Mouse (Mus musculus) neural tube, embryonic 14.5 days (tissue): ENCODE data around the gene Atl1. TPM values are rescaled to one million over a fixed set of nuclear protein-coding genes. Genes with fewer than 3 reads are reported as not detected.

Experiments used
- ATAC-seq: fragments of 200-750 bp; cut with Nextera tagmentation; 2 replicates; pipeline ENCODE4 v1.8.0; 2017; ENCODE audit warnings: low read depth, mild to moderate bottlenecking, moderate TSS enrichment, moderate library complexity
- H3K27ac ChIP-seq: fragments of 300-500 bp; sonication (generic); 2 replicates; pipeline ENCODE4 v1.5.1; 2014; ENCODE audit warnings: low read depth, mild to moderate bottlenecking, control low read depth, low read length, moderate library complexity, mixed read lengths
- H3K27me3 ChIP-seq: fragments of 300-500 bp; sonication (generic); 2 replicates; pipeline ENCODE4 v1.6.1; 2014; ENCODE audit warnings: low read length; ENCODE audit not compliant: control insufficient read depth, insufficient read depth
- H3K36me3 ChIP-seq: fragments of 300-500 bp; sonication (generic); 2 replicates; pipeline ENCODE4 v1.6.1; 2014; ENCODE audit warnings: low read length, mixed read lengths; ENCODE audit not compliant: control insufficient read depth, insufficient read depth
- H3K4me1 ChIP-seq: fragments of 300-500 bp; sonication (generic); 2 replicates; pipeline ENCODE4 v1.6.1; 2014; ENCODE audit warnings: low read length; ENCODE audit not compliant: control insufficient read depth, insufficient read depth
- H3K4me2 ChIP-seq: fragments of 300-500 bp; sonication (generic); 2 replicates; pipeline ENCODE4 v1.6.1; 2014; ENCODE audit warnings: mild to moderate bottlenecking, low read depth, low read length, control low read depth
- H3K4me3 ChIP-seq: fragments of 300-500 bp; sonication (generic); 2 replicates; pipeline ENCODE4 v1.5.1; 2014; ENCODE audit warnings: low read depth, low read length, control low read depth, mixed read lengths
- H3K9ac ChIP-seq: fragments of 300-500 bp; sonication (generic); replicated peaks from 2 replicates; pipeline ENCODE4 v1.6.1; 2014; ENCODE audit warnings: low read depth, mild to moderate bottlenecking, control low read depth, low read length, mixed read lengths
- H3K9me3 ChIP-seq: fragments of 300-500 bp; sonication (generic); 2 replicates; pipeline ENCODE4 v1.6.1; 2016; ENCODE audit warnings: low read length; ENCODE audit not compliant: control insufficient read depth
- WGBS: fragments of 180-500 bp; shearing (Covaris S2); extraction: QIAGEN DNeasy Blood & Tissue Kit; methylation state at CpG from one replicate; pipeline ENCODE4 v1.1.7; 2014; 5-methylcytosine and 5-hydroxymethylcytosine counted together
- polyA plus RNA-seq: library from polyadenylated mRNA; unstranded; fragments of >200 nt; fragmentation: Nextera tagmentation; extraction: Ambion mirVana; gene quantifications from 2 replicates; pipeline ENCODE4 v1.2.1, GENCODE M21; 2014

The Atl1 gene
- polyA plus RNA-seq, 1 experiment from 2014 or later: 166 TPM

- Histone ChIP-seq H3K27ac (no peak overlapping the region), H3K9me3 (no peaks in the 10 kb centered on the region), H3K36me3 (no peaks in the 10 kb centered on the region), H3K27me3 (no peaks in the 10 kb centered on the region), H3K4me1 (peaks cover 9% of the 10 kb centered on the region; the same call in 1 of the 2 replicates), H3K4me2 (no peak overlapping the region), H3K9ac (no peak overlapping the region), H3K4me3 (no peak overlapping the region)
- WGBS: 5% methylated on average over 4 of the region's 4 CpGs
- ATAC-seq: 0 out of 2 replicates have a peak, but pooled peaks have one; percentile 34
Measured at GRCm38 (mm10) chr12:69879172-69879665, 13.2 kb upstream of the Atl1 start.

- H3K27me3 ChIP-seq: no peaks in the 10 kb centered on the region
- no peak overlapping the region for H3K27ac ChIP-seq
- H3K4me1 ChIP-seq: peaks cover 9% of the 10 kb centered on the region; the same call in 1 of the 2 replicates
- no peak for ATAC-seq
- H3K4me2 ChIP-seq: no peak overlapping the region
- 22% methylated on average over 6 of the region's 6 CpGs for WGBS
- H3K9me3 ChIP-seq: no peaks in the 10 kb centered on the region
- H3K4me3 ChIP-seq: no peak overlapping the region
- no peak overlapping the region for H3K9ac ChIP-seq
- no peaks in the 10 kb centered on the region for H3K36me3 ChIP-seq
Measured at GRCm38 (mm10) chr12:69879739-69880138, 12.7 kb upstream of the Atl1 start.

GRCm38 (mm10) chr12:69881198-69881905 is 11.1 kb upstream of the Atl1 start:
- ATAC-seq: no peak
- WGBS: 38% methylated on average over 10 of the region's 10 CpGs
- Histone ChIP-seq H3K27ac (no peak overlapping the region), H3K27me3 (no peaks in the 10 kb centered on the region), H3K9ac (no peak overlapping the region), H3K4me1 (peaks cover 9% of the 10 kb centered on the region; the same call in 1 of the 2 replicates), H3K4me3 (no peak overlapping the region), H3K4me2 (no peak overlapping the region), H3K9me3 (no peaks in the 10 kb centered on the region), H3K36me3 (no peaks in the 10 kb centered on the region)

GRCm38 (mm10) chr12:69884053-69884452 is 8.4 kb upstream of the Atl1 start:
- no peak for ATAC-seq
- Histone ChIP-seq H3K36me3 (no peaks in the 10 kb centered on the region), H3K4me3 (no peak overlapping the region), H3K4me2 (no peak overlapping the region), H3K4me1 (peaks cover 13% of the 10 kb centered on the region), H3K9ac (no peak overlapping the region), H3K27ac (no peak overlapping the region), H3K9me3 (no peaks in the 10 kb centered on the region), H3K27me3 (no peaks in the 10 kb centered on the region)
- WGBS: 96% methylated on average over 5 of the region's 5 CpGs

GRCm38 (mm10) chr12:69885170-69885923 is 7.1 kb upstream of the Atl1 start:
- no peak overlapping the region for H3K4me2 ChIP-seq
- no peak for ATAC-seq
- 94% methylated on average over 5 of the region's 5 CpGs for WGBS
- no peaks in the 10 kb centered on the region for H3K36me3 ChIP-seq
- H3K27ac ChIP-seq: no peak overlapping the region
- H3K27me3 ChIP-seq: no peaks in the 10 kb centered on the region
- H3K9ac ChIP-seq: no peak overlapping the region
- peaks cover 16% of the 10 kb centered on the region for H3K4me1 ChIP-seq
- no peaks in the 10 kb centered on the region for H3K9me3 ChIP-seq
- no peak overlapping the region for H3K4me3 ChIP-seq

- no peak for ATAC-seq
- no peak overlapping the region for H3K9ac ChIP-seq
- no peak overlapping the region for H3K27ac ChIP-seq
- no peaks in the 10 kb centered on the region for H3K9me3 ChIP-seq
- H3K4me2 ChIP-seq: no peak overlapping the region
- H3K27me3 ChIP-seq: no peaks in the 10 kb centered on the region; the same call in 1 of the 2 replicates
- 89% methylated on average over 6 of the region's 6 CpGs for WGBS
- H3K4me1 ChIP-seq: peaks cover 31% of the 10 kb centered on the region
- H3K36me3 ChIP-seq: no peaks in the 10 kb centered on the region
- no peak overlapping the region for H3K4me3 ChIP-seq
Measured at GRCm38 (mm10) chr12:69887776-69888175, 4.6 kb upstream of the Atl1 start.

- WGBS: 68% methylated on average over 1 of the region's 1 CpGs
- no peak overlapping the region for H3K9ac ChIP-seq
- H3K9me3 ChIP-seq: no peaks in the 10 kb centered on the region
Measured at GRCm38 (mm10) chr12:69888345-69888744, 4.1 kb upstream of the Atl1 start.

GRCm38 (mm10) chr12:69890051-69890450 is 2.4 kb upstream of the Atl1 start:
- H3K9ac ChIP-seq: no peak overlapping the region
- no peaks in the 10 kb centered on the region for H3K9me3 ChIP-seq
- no peaks in the 10 kb centered on the region; the same call in 1 of the 2 replicates for H3K27me3 ChIP-seq
- H3K36me3 ChIP-seq: no peaks in the 10 kb centered on the region
- ATAC-seq: no peak
- WGBS: 53% methylated on average over 6 of the region's 6 CpGs
- peaks cover 31% of the 10 kb centered on the region for H3K4me1 ChIP-seq
- no peak overlapping the region for H3K4me3 ChIP-seq
- H3K27ac ChIP-seq: no peak overlapping the region
- peak overlapping the region; percentile 15; the same call in 1 of the 2 replicates for H3K4me2 ChIP-seq

More at GRCm38 (mm10) chr12:69888345-69888744, 4.1 kb upstream of the Atl1 start:
- Histone ChIP-seq H3K36me3 (no peaks in the 10 kb centered on the region), H3K4me3 (no peak overlapping the region), H3K27ac (no peak overlapping the region), H3K4me1 (peaks cover 31% of the 10 kb centered on the region), H3K4me2 (no peak overlapping the region), H3K27me3 (no peaks in the 10 kb centered on the region; the same call in 1 of the 2 replicates)
- no peak for ATAC-seq

GRCm38 (mm10) chr12:69890476-69890875 is 1.9 kb upstream of the Atl1 start:
- Histone ChIP-seq H3K36me3 (no peaks in the 10 kb centered on the region), H3K4me1 (peaks cover 31% of the 10 kb centered on the region), H3K9me3 (no peaks in the 10 kb centered on the region), H3K4me2 (peak overlapping the region; percentile 80; the same call in 1 of the 2 replicates), H3K4me3 (peak overlapping the region; percentile 90; the same call in 1 of the 2 replicates), H3K27ac (no peak overlapping the region), H3K27me3 (no peaks in the 10 kb centered on the region; the same call in 1 of the 2 replicates), H3K9ac (no peak overlapping the region)
- WGBS: 32% methylated on average over 5 of the region's 5 CpGs
- ATAC-seq: no peak
